Mouse (Mus musculus) adrenal gland, adult 18-20 months (tissue): Measurements from ENCODE around the gene Ptn. TPM values are rescaled to one million over a fixed set of nuclear protein-coding genes. Genes with fewer than 3 reads are reported as not detected.
"Not testable (repeated sequence)": the region's sequence is repeated elsewhere in the genome, so short reads cannot be mapped to it uniquely, and the experiment has no call there.

Experiments
- DNase-seq, 2 experiments: peaks; one replicate each; pipeline ENCODE4 v3.0.0; 2021 to 2022; ENCODE audit warnings: low spot score in 2 of 2
- total RNA-seq, 2 experiments: library from RNA; stranded (reverse); gene quantifications; 1 replicate in 1 of 2; 2 replicates in 1 of 2; pipeline ENCODE4 v1.2.3; 2021

Gene Ptn
- total RNA-seq, 2 experiments from 2014 or later, result 53.9 to 85.9 TPM

- DNase-seq, result no peak
Observed at GRCm38 (mm10) chr6:36772541-36772940, 37.5 kb downstream of the Ptn start.

- DNase-seq, result no peak
Observed at GRCm38 (mm10) chr6:36769012-36769411, 41.0 kb downstream of the Ptn start.

GRCm38 (mm10) chr6:36766941-36767340, 43.1 kb downstream of the Ptn start:
- no peak for DNase-seq

GRCm38 (mm10) chr6:36755001-36755885, 54.8 kb downstream of the Ptn start:
- DNase-seq, result no peak

- no peak for DNase-seq
Observed at GRCm38 (mm10) chr6:36752887-36753286, 57.1 kb downstream of the Ptn start.

GRCm38 (mm10) chr6:36739811-36740210, 70.2 kb downstream of the Ptn start:
- DNase-seq, result no peak

- DNase-seq, result no peak
Observed at GRCm38 (mm10) chr6:36736763-36737162, 73.3 kb downstream of the Ptn start.

GRCm38 (mm10) chr6:36735622-36736021, 74.4 kb downstream of the Ptn start:
- DNase-seq, result not testable (repeated sequence)

- DNase-seq, result not testable (repeated sequence)
Observed at GRCm38 (mm10) chr6:36729811-36730210, 80.2 kb downstream of the Ptn start.

GRCm38 (mm10) chr6:36728079-36728478, 81.9 kb downstream of the Ptn start:
- no peak for DNase-seq

GRCm38 (mm10) chr6:36725509-36726160, 84.4 kb downstream of the Ptn start:
- DNase-seq, result peak in 1 of 2 experiments; percentile 31

- no peak for DNase-seq
Observed at GRCm38 (mm10) chr6:36722769-36723549, 87.1 kb downstream of the Ptn start.

GRCm38 (mm10) chr6:36713329-36713728, 96.7 kb downstream of the Ptn start:
- DNase-seq, result no peak

- DNase-seq, result no peak
Observed at GRCm38 (mm10) chr6:36695481-36695880, 114.5 kb downstream of the Ptn start.

GRCm38 (mm10) chr6:36691497-36691896, 118.5 kb downstream of the Ptn start:
- peak; percentile 13 to 20 for DNase-seq

- no peak for DNase-seq
Observed at GRCm38 (mm10) chr6:36690941-36691340, 119.1 kb downstream of the Ptn start.

GRCm38 (mm10) chr6:36676710-36677691, 133.0 kb downstream of the Ptn start:
- peak; percentile 3 to 22 for DNase-seq

GRCm38 (mm10) chr6:36672399-36673221, 137.4 kb downstream of the Ptn start:
- no peak for DNase-seq

- DNase-seq, result no peak
Observed at GRCm38 (mm10) chr6:36671274-36671673, 138.7 kb downstream of the Ptn start.
